Mouse (Mus musculus) erythroblast, embryonic 14.5 days (primary cell): ENCODE data around the gene Fndc11.

ENCODE experiments used
- GATA1 ChIP-seq: IDR thresholded peaks from 2 replicates; pipeline ENCODE4 v1.6.1; 2012; ENCODE audit warnings: low read length, inconsistent platforms, mixed read lengths
- TAL1 ChIP-seq: IDR thresholded peaks from 3 replicates; pipeline ENCODE4 v1.6.1; 2012; ENCODE audit warnings: low read length, inconsistent platforms, mixed read lengths

GRCm38 (mm10) chr2:181253248-181253647, 33.4 kb downstream of the Fndc11 start:
- TF ChIP-seq GATA1 (no peak), TAL1 (no peak)
